Mouse (Mus musculus): ENCODE results near the gene Fbxw19.
"Not testable (repeated sequence)": the region's sequence is repeated elsewhere in the genome, so short reads cannot be mapped to it uniquely, and the experiment has no call there.

Gene Fbxw19

GRCm38 (mm10) chr9:109495775-109496174 is at the start of gene Fbxw19:
Gene Fbxw19, minus strand, starts transcription at chr9:109495875.
- not testable (repeated sequence) for DNase-seq (ENCODE audit: low spot score)

- DNase-seq (ENCODE audit: low spot score): no peak
These were observed 27.9 kb upstream of the Fbxw19 start for GRCm38 (mm10) chr9:109523385-109524064.

GRCm38 (mm10) chr9:109449040-109449439 is 46.6 kb downstream of the Fbxw19 start, which contains the start of gene Fbxw16:
Gene Fbxw16, minus strand, starts transcription at chr9:109449140.
- no peak for DNase-seq (ENCODE audit: low spot score)

- no peak for DNase-seq (ENCODE audit: low spot score)
These were observed 62.7 kb downstream of the Fbxw19 start for GRCm38 (mm10) chr9:109432956-109433355.
